Mouse (Mus musculus) kidney, adult 2 months (tissue): ENCODE data around the gene Gm10251. TPM values are rescaled to one million over a fixed set of nuclear protein-coding genes. Genes with fewer than 3 reads are reported as not detected.
"Not testable (repeated sequence)": the region's sequence is repeated elsewhere in the genome, so short reads cannot be mapped to it uniquely, and the experiment has no call there.

ENCODE experiments used
- DNase-seq: peaks from one replicate; pipeline ENCODE4 v3.0.0; 2021
- H3K27ac ChIP-seq: fragments of 200-500 bp; 2 replicates; pipeline ENCODE4 v1.5.1; 2012; ENCODE audit warnings: low read depth, low read length, control low read depth, inconsistent platforms; ENCODE audit not compliant: insufficient read depth
- H3K27me3 ChIP-seq: fragments of 200-500 bp; replicated peaks from 2 replicates; pipeline ENCODE4 v1.6.1; 2012; ENCODE audit warnings: mild to moderate bottlenecking, moderate library complexity, low read length, inconsistent platforms; ENCODE audit not compliant: control insufficient read depth, insufficient read depth
- H3K36me3 ChIP-seq: fragments of 200-500 bp; 2 replicates; pipeline ENCODE4 v1.6.1; 2012; ENCODE audit warnings: mild to moderate bottlenecking, moderate library complexity, low read length, inconsistent platforms; ENCODE audit not compliant: control insufficient read depth, insufficient read depth
- H3K4me1 ChIP-seq: fragments of 200-500 bp; 2 replicates; pipeline ENCODE4 v1.6.1; 2011; ENCODE audit warnings: low read length; ENCODE audit not compliant: control insufficient read depth, insufficient read depth
- H3K4me3 ChIP-seq: fragments of 200-500 bp; 2 replicates; pipeline ENCODE4 v1.5.1; 2011; ENCODE audit warnings: mild to moderate bottlenecking, low read depth, low read length, control low read depth; ENCODE audit not compliant: insufficient read depth
- WGBS: fragments of 180-500 bp; shearing (Covaris S2); methylation state at CpG from one replicate; pipeline ENCODE4 v1.1.7; 2018; 5-methylcytosine and 5-hydroxymethylcytosine counted together
- polyA plus RNA-seq: library from polyadenylated mRNA; depleted of rRNA; stranded (reverse); fragments of >200 nt; gene quantifications from 2 replicates; pipeline ENCODE4 v1.2.3, GENCODE M21; 2012; rRNA removed

The Gm10251 gene
- polyA plus RNA-seq = 0.07 TPM in 1 of 2 replicates, not detected in the other

- no CpG with 5 or more reads among the region's 1 CpGs for WGBS
Measured at GRCm38 (mm10) chr14:6684070-6684469, at the start of gene Gm10251. Gene Gm10251 (minus strand): TSS chr14:6684170.

GRCm38 (mm10) chr14:6720151-6720550 lies 36.2 kb upstream of the Gm10251 start, which contains the start of gene Gm8050:
Gene Gm8050 (minus strand): TSS chr14:6720251.
- H3K4me3 ChIP-seq, H3K27me3 ChIP-seq, H3K36me3 ChIP-seq, DNase-seq, H3K4me1 ChIP-seq, H3K27ac ChIP-seq: not testable (repeated sequence)
- WGBS = 78% methylated on average over 1 of the region's 2 CpGs

More at GRCm38 (mm10) chr14:6684070-6684469, at the start of gene Gm10251:
- not testable (repeated sequence) for H3K4me1 ChIP-seq, H3K27ac ChIP-seq, H3K27me3 ChIP-seq, H3K36me3 ChIP-seq, H3K4me3 ChIP-seq, DNase-seq

- H3K4me3 ChIP-seq, H3K27ac ChIP-seq, H3K4me1 ChIP-seq, H3K36me3 ChIP-seq, H3K27me3 ChIP-seq, DNase-seq: not testable (repeated sequence)
- WGBS = 76% methylated on average over 1 of the region's 2 CpGs
Measured at GRCm38 (mm10) chr14:6622318-6622717, 61.7 kb downstream of the Gm10251 start, which contains the start of gene Gm3460. Gene Gm3460 (minus strand): TSS chr14:6622418.

GRCm38 (mm10) chr14:6606436-6606835 lies 77.5 kb downstream of the Gm10251 start:
- DNase-seq, H3K4me3 ChIP-seq, H3K4me1 ChIP-seq, H3K27ac ChIP-seq, H3K36me3 ChIP-seq, H3K27me3 ChIP-seq: not testable (repeated sequence)
- WGBS = no CpG with 5 or more reads among the region's 1 CpGs

GRCm38 (mm10) chr14:6605004-6605403 lies 79.0 kb downstream of the Gm10251 start:
- not testable (repeated sequence) for H3K27ac ChIP-seq, H3K27me3 ChIP-seq, DNase-seq, H3K36me3 ChIP-seq, H3K4me1 ChIP-seq, H3K4me3 ChIP-seq
- WGBS = 0% methylated on average over 13 of the region's 20 CpGs

GRCm38 (mm10) chr14:6604551-6604950 lies 79.4 kb downstream of the Gm10251 start:
- WGBS = 4% methylated on average over 17 of the region's 20 CpGs
- not testable (repeated sequence) for H3K4me3 ChIP-seq

GRCm38 (mm10) chr14:6590513-6590912 lies 93.5 kb downstream of the Gm10251 start, which contains the start of gene Gm3629:
Gene Gm3629 (minus strand): TSS chr14:6590613.
- 27% methylated on average over 1 of the region's 2 CpGs for whole genome bisulfite sequencing
- not testable (repeated sequence) for H3K4me3 ChIP-seq, H3K4me1 ChIP-seq, H3K27me3 ChIP-seq, H3K27ac ChIP-seq, H3K36me3 ChIP-seq, DNase-seq

More at GRCm38 (mm10) chr14:6604551-6604950, 79.4 kb downstream of the Gm10251 start:
- not testable (repeated sequence) for H3K4me1 ChIP-seq, H3K27me3 ChIP-seq, H3K36me3 ChIP-seq, H3K27ac ChIP-seq
- peak; percentile 37 for DNase-seq

Other genes with a start within 250 kb of the Gm10251 start
- not detected in 2 replicates for gene Gm3594, start 239.6 kb downstream of the Gm10251 start, polyA plus RNA-seq
- gene Gm8356, start 146.9 kb downstream of the Gm10251 start, polyA plus RNA-seq = not detected in 2 replicates
- gene Gm3629, start 93.6 kb downstream of the Gm10251 start, polyA plus RNA-seq = 0.06 TPM in 1 of 2 replicates, not detected in the other
- not detected in 2 replicates for gene Gm3460, start 61.8 kb downstream of the Gm10251 start, polyA plus RNA-seq
- not detected in 2 replicates for gene Gm8050, start 36.1 kb upstream of the Gm10251 start, polyA plus RNA-seq
- gene Gm3636, start 58.2 kb upstream of the Gm10251 start, polyA plus RNA-seq = 0.06 TPM in 1 of 2 replicates, not detected in the other
- not detected in 2 replicates for gene Gm8362, start 90.2 kb upstream of the Gm10251 start, polyA plus RNA-seq
- not detected in 2 replicates for gene Gm3642, start 156.1 kb upstream of the Gm10251 start, polyA plus RNA-seq
- gene Gm3667, start 205.8 kb upstream of the Gm10251 start, polyA plus RNA-seq = not detected in 2 replicates